Mouse (Mus musculus) heart, adult 9 months (tissue): ENCODE data around the gene Mgat5b.

Experiments used
- DNase-seq, 2 experiments: peaks; one replicate each; pipeline ENCODE4 v3.0.0; 2022; ENCODE audit warnings: low spot score in 2 of 2

Gene Mgat5b

GRCm38 (mm10) chr11:116919186-116920020 lies 740 bp downstream of the Mgat5b start:
- DNase-seq = no peak

GRCm38 (mm10) chr11:116920746-116921145 lies 2.1 kb downstream of the Mgat5b start:
- DNase-seq = no peak

DNA sequence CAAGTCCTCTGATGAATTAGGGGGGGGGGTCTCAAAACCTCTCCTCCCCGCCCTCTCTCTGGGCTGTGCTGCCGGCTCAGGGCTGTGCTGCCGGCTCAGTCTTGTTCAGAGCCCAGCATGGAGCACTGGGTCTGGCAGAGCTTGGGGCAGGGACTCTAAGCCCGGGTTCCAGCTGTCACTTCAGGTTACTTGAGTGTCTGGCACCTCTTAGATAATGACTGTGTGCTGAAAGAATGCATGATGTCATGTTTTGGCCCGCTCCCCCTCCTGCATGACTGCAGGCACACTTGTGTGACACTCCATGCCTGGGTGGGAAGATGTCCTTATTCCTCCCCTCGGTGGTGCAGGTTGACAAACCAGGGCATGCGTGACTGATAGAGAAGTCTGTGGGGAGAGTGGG lies 3.4 kb downstream of the Mgat5b start:
- peak; percentile 15 to 57 for DNase-seq

DNA sequence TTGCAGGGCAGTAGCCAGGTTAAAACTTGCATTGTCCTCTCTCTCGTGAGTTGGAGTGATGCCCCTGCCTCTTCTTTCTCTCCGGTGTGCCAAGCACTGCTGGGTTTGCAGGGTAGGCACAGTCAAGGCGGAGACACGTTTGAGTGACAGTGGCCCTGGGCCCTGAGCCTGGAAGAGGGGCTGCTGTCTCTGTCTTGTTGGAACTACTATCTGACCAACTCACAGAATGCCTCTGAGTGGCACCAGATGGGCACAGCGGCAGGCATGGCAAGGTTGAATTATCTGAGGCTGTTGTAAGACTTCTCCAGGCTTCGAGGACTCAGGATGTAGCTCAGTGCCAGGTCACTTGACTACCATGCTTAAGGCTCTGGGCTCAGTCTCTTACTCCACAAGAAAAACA lies 9.4 kb downstream of the Mgat5b start:
- DNase-seq = no peak

DNA sequence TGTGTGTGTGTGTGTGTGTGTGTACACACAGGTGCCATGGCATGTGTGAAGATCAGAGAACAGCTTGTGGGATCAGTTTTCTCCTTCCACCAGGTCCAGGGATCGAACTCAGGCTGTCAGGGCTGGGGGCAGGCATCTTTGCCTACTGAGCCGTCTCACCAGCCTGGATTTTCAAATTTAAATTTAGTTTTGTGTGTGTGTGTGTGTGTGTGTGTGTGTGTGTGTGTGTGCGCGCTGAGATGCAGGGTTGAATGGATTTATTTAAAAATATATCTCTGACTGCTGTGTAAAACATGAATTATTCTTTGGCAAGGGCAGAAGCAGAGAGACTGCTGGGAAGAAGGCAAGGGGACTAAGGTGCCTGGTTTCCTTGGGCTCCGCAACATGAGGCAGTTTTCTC lies 16.2 kb downstream of the Mgat5b start:
- no peak for DNase-seq

- DNase-seq = no peak
Measured at GRCm38 (mm10) chr11:116935354-116935753, 16.7 kb downstream of the Mgat5b start.

DNA sequence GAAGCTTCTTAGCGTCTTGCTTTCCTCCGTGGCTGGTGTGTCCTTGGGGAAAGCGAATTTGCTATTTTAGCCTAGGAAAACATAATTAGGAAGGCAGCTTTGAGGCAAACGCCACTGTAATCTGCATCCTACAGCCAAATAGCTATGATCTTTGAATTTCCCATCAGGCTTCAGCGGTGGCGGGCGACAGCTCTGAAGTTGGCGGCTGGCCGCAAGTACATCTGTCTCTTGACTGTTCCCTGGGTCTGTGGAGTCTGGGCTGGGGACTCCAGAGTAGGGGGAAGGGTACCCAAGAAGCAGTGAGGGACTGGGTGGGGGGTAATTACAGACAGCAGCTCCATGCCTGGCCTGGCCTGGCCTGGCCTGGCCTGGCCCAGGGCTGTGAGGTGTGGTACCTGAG lies 17.3 kb downstream of the Mgat5b start:
- no peak for DNase-seq

- no peak for DNase-seq
Measured at GRCm38 (mm10) chr11:116937141-116937540, 18.5 kb downstream of the Mgat5b start.

GRCm38 (mm10) chr11:116940088-116940855 lies 21.6 kb downstream of the Mgat5b start:
- no peak for DNase-seq

GRCm38 (mm10) chr11:116944346-116944745 lies 25.7 kb downstream of the Mgat5b start:
- DNase-seq = no peak

- no peak for DNase-seq
Measured at GRCm38 (mm10) chr11:116949832-116950231, 31.2 kb downstream of the Mgat5b start.

DNA sequence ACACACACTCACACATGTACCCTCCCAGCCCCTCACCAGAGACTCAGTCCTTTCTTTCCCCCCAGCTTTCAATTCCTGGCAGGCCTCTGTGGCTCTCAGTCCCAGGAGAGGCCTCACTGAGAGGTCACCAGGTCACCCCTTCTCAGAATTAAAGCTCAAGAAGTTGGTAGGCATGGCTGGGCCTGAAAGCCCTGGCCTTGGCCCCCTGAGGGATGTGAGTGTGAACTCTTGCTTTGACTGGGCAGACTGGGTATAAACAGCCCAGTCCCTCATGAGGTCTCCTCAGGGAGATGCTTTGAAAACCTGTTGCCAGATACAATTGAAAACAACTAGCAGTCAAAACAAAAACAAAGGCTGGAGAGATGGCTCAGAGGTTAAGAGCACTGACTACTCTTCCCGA lies 32.8 kb downstream of the Mgat5b start:
- DNase-seq = no peak

DNA sequence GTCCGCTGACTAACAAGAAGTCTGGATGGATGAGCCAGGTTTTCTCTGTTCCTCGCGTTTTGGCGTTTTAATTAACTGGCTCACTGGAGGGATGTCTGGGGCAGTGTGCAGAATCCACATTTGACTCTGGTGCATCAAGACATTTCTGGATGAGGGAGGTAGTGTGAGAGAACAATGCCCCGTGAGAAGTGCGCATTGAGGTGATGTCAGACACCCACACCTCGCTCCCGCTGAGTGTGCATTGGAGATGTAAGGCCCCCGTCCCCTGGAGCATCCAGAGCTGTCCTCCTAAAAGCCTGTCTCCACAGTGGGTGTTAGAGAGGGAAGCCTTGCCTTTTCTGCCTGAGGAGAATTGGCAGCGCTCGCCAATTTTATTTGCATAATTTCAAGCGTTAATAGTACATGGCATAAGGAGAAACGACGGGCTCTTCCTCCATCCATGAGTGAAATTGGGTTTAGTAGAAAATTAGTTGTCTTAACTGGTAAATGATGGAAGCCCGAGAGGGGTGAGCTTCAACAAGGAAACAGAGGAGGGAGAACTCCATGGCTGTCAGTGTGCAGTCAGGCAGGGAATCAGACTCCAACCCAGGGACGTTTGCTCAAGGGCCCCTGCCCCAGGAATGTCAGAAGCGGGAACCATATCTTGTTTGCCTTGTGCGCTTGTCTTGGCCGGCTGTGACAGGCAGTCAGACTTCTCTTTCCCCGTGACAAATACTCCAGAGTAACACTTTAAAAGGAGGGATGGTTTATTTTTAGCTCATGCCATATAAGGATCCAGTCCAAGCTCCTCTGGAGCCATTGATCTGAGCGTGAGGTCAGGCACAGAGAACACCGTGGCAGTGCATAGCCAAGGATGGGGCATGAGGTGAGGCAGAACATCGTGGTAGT lies 35.8 kb downstream of the Mgat5b start:
- peak in 1 of 2 experiments; percentile 8 for DNase-seq

DNA sequence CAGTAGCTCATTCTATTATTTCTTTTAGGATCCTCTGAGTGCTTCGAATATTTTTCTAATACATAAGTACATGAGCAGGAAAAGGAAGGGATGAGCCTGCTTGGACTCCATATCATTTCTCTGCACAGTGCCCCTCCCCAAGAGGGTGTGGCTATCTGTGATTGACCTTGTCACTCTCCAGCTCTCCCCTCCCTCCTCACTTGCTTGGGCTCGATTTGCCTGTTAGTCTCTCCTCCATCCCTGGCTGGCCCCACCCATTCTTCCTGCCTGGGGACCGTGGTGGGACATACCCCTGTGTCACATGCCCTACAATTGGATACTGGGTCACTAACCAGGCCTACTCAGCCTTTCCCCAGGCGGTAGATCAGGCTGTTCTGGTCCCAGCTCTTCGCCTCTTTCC lies 39.9 kb downstream of the Mgat5b start:
- DNase-seq = no peak

GRCm38 (mm10) chr11:116965061-116965460 lies 46.4 kb downstream of the Mgat5b start:
- DNase-seq = no peak

DNA sequence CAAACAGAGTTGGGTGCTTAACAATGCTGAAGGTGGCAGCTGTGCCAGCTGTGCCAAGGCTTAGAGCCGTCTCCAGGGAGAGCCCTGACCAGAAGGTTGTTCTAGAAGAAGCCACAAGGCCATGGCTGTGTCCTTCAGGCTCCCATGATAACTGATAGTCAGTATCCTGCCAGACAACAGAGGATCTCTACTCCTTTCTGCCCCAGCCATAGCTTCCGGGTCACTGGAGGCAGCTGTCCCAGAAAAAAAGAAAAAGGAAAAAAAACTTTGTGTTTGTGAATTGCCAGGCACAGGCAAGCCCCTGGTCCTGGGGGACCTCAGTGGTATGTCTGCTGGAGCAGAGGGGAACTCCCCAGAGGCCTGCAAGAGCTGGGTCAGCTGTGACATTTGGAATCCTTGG lies 47.3 kb downstream of the Mgat5b start:
- no peak for DNase-seq

DNA sequence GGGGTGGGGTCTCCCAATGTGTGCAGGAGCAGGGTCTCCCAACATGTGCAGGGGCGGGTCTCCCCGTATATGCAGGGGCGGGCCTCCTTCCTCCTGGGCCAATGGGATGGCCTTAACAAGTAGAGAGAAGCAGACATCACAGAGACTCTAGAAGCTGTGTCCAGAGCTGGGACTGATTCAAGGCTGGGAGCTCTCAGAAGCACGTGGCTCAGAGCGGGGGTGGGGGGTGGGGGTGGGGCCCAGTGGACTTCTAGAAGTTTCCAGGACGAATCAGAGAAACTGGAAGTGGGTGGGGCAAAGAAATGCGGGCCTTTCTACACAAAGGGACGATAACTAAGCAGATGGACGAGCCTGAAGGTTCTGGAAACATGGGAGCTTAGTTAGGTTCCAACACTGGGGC lies 49.9 kb downstream of the Mgat5b start:
- DNase-seq = no peak

GRCm38 (mm10) chr11:116969498-116969897 lies 50.8 kb downstream of the Mgat5b start:
- DNase-seq = no peak

GRCm38 (mm10) chr11:116970847-116971246 lies 52.2 kb downstream of the Mgat5b start:
- no peak for DNase-seq

- DNase-seq = no peak
Measured at GRCm38 (mm10) chr11:116972828-116973227, 54.2 kb downstream of the Mgat5b start.

- DNase-seq = no peak
Measured at GRCm38 (mm10) chr11:116973508-116973907, 54.8 kb downstream of the Mgat5b start.

DNA sequence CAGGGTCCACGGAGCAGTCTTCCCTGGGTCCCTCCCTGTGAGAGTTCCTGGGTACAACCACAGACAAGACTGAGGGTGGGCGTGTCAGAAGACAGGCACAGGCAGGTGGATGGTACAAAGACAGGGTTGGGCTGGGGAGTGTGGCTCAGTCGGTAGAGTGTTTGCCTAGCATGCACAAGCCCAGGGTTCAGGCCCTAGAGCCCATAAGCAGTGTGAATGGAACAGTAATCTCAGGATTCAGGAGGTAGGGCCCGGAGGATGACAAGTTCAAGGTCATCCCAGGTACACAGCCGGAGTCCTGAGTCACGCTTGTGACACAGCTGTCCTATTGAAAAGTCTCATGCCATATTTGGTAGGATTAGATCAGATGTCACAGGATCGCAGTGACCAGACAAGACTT lies 55.7 kb downstream of the Mgat5b start:
- no peak for DNase-seq
